Mouse (Mus musculus) fibroblast of lung, adult 2 months (primary cell): ENCODE data around the gene Rcsd1.

Experiments
- DNase-seq: peaks from one replicate; pipeline ENCODE4 v3.0.0-alpha.2; 2011; ENCODE audit warnings: low read depth

The Rcsd1 gene

DNA sequence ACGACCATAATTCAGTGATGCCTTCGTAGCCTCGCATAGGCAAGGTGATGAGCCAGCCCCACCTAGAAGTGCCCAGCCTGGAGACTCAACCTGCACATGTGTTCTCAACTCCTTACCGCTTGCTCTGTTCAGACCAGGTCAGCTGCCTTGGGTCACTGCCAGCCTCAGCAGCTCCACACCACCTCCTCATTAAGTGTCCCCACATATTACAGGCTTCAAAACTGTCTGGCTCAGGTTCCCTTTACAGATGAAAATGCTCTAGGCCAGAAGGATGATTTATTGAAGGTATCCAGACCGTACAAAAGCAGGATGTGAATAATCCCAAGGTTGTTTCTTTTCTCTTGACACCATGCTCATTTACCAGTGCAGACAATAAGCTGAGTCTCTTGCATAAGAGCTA lies 83.7 kb downstream of the Rcsd1 start:
- DNase-seq, result no peak

DNA sequence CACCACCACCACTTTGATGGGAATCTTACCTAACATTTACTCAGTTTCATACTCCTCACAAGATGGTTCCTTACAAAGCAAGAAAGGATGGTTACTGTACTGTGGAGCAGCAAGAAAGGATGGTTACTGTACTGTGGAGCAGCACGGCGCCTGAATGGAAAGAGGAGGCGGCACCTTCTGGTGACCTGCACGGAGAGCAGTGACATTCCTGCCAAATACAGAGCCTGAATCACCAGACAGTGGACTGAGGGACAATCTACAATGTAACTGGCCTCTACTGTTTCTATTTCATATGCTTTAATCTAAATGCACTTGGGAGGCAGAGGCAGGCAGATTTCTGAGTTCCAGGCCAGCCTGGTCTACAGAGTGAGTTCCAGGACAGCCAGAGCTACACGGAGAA lies 84.5 kb downstream of the Rcsd1 start:
- no peak for DNase-seq

DNA sequence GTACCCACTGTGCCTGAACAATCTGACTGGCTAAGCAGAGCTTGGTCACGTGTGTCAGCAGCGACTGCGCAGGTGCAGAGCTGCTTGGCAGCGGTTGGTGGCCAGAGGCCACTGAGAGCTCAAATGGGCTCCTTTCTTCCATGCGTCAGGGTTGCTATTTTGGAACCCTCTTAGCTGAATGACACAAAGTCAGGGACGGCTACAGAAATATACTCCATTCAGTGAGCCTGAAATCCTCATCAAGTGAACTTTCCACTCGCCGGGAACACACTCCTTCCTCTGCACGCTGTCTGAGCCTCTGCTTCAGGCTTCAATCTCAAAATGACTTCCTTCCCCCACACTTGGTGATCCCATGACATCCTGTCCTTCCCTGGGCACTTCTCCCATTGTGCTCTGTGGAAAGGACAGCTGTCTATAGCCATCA lies 91.3 kb downstream of the Rcsd1 start:
- DNase-seq, result no peak

DNA sequence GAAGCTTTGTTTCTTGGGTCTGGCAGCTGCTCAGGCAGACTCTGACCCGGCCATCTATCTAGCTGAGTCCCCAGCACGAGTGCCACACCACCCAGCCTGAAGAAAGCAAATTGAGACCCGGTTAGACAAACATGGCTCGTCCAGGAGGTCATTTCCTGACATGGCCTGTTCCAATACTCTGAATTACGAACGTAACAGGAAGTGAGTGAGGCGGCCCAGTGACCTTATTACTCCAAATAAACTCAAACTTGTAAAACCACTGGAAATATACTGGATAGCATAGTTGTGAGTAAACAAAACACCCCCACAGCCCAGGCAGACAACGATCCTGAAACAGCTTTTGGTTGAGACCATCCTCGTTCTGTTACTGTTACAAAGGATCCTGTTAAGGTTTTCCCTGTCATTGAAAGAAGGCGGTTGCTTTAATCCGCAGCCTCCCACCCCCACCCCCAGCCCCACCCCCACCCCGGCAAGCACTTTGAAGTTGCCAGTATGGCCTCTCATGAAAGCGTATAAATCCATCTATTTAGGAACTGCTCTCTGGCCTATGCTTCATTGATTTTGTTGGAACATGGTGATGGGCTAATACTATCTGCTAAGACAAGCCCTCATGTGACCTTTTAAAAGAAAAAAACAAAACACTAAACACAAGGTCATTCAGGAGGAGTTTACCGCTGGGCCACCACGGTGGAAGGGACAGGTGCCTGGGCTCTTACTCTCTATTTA lies 92.2 kb downstream of the Rcsd1 start:
- no peak for DNase-seq

DNA sequence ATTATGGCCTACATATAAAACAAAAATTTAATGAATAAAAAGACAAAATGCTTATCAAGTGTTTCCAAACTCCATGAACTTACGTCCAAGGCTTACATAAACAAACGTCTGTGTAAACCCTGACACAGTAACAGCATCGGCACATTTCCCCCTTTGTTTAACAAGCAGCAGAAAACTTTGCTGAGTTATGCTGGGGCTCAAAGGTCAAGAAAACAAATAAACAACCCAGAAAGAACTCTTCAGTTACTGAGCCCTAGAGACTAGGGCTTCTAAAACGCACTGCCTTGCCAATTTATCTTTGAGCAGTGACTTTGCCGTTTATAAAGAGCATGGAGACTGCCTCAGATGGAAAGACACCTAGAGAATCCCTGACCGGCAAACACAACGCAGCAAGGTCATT lies 92.9 kb downstream of the Rcsd1 start:
- no peak for DNase-seq

DNA sequence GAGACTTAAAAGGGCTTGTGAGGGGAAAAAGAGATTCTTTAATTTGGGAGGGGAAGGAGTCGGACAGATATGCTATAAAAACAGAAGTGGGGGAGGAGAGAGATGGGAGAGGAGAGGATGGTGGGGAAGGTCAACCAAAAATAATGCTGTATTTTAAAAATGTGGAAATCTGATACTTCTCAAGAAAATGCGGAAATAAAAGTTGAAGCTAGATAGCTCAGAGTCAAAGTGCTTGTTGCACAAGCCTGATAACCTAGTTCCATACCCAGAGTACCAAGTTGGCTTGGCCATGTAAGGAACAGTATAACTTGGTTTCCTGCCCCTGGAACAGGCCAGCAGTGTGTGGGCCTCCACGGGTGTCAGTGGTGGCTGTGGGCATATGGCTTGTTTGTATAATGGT lies 94.8 kb downstream of the Rcsd1 start:
- DNase-seq, result no peak

DNA sequence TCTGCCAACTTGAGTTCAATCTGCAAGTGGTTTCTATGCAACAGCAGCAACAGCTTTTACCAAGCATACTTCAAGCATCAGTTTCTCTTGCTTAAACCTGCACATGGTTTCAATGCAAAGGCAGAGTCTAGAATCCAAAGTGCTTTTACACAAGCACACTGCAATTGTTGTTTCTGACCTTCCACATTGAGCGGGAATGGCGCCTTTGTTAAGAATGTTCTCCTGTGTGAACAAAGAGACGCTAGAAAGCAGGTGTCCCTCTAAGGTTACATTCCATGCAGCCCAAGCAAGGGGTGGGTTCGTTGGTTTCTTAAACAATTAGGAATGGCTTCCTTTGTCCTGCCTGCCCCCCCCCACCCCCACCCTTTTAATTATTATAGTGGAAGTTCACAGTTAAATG lies 95.6 kb downstream of the Rcsd1 start:
- no peak for DNase-seq

DNA sequence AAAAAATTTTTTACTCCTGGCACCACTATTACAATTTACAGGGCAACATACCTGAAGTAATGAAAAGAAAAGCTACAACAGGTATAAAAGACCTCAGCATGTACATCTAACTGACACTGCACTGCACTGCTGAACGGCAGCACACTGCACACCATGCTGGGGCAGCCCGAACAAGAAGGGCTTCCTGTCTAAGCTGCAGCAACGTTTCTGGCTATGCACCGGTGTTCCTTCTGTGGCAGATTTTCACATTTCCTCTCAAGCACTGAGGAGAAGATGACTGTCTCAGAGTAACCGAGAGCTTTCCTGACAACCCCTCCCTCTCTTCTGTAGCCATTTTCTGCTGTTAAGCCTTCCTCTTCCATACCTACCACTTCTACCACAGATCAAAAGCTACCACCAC lies 96.8 kb downstream of the Rcsd1 start:
- DNase-seq, result no peak

DNA sequence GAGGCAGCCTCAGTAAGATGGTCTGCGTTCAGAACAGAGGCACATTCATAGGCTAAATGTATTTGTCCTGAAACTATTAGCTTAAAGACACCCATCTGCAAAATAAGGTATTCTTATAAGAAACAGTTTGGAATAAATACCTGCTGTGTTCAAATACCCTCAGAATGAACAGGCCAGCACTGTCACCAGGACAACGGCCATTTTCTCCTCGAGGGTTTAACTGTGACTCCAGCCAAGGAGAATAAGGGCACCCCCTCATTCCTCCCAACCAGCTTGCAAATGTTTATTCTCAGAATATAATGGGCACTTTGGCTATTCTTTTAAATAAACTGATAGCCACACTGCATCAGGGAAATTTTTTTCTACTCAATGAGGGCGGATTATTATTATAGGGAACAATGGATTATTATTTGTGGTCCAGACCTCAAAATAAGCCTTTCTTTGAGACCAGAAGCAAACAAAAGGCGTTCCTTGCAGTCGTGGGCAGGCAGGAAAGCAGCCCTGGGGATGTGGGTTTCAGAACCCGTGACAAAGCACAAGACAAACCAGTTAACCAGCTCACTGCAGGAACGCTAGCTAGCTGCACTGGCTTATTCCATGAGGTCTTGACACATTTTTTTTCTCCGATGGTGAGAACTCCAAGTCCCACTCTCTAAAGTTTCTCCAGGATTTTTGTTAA lies 99.1 kb downstream of the Rcsd1 start:
- peak; percentile 72 for DNase-seq

DNA sequence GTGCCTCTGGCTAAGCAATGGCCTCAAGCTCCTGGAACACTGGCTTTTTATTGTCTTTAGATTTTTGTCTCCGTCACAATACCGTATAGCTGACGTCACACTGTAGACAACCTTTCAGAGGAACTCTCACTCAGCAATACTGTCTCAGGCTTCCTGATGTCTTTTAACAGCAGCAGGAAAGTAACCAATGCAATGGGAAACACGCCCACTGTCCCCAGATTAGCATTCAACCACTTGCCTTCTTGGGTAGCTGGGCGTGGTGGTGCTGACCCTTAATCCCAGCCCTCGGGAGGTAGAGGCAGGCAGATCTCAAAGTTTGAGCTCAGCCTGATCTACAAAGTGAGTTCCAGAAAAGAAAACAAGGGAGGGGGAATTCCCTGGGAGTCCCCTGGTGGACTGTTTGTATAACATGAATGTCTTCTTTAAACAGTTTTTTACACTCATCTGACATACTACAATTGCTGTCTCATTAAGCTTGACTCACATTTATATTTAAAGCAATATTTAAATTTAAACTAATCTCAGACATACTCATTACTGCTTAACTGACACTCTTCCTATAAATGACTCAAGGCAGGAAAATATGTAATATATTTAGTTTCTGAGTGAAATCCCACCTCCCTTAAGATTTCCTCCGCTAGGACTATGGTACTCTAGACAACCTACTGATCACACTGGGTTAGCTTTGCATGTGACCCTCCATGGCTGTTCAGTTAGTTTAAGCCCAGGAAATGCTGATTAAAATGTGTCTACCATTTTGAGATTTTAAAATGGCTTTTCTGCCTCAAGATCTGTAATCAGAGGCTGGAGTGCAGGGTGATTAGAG lies 99.8 kb downstream of the Rcsd1 start:
- no peak for DNase-seq

DNA sequence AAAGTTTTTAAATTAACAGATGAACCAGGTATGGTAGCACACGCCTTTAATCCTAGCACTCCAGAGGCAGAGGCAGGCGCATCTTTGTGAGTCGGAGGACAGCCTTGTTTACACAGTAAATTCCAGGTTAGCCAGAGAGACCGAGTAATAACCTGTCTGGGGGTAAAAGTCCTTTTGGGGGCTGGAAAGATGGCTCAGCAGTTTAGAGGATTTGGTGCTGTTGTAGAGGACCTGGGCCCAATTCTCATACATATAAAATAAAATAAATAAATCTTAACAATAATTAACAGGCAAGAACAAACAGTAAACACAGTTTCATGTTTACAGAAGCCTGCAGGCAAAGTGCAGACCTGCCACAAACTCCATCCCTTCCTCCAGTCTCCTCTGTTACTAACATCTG lies 100.7 kb downstream of the Rcsd1 start:
- no peak for DNase-seq

DNA sequence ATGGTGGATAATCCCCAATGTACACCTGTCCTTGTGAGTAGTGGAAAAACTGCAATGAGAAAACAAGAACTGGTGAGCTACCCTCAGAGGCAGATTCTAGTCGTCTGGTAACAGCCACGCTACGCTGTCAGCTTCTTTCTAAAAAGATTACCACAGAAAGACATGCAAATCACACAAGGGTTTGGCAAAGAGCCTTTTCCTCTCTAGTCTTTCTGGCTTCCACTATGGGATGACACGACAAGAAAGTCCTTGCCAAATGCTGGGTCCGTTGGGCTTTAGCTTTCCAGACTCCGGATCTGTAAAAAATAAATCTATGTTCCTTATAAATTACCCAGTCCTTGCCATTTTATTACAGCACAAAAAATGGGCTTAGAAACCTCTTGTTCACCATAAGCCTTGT lies 103.8 kb downstream of the Rcsd1 start:
- DNase-seq, result no peak

DNA sequence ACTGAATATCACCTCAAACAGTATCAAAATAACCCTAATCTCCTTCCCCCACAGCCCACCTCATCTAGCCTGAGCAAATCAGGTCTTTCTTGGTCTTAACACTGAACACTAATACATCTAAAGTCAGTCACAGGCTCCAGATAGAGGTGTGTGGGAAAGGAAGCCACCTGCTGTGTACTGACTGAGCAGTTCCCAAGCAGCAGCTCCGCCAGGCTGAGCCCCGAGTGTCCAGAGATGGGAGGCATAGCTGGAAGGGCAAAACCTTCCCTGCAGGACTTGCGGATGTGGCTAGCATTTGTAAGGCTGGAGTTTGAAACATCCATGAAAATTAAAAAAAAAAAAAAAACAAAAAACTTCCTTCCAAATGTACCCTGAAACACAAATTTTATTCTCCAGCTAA lies 104.4 kb downstream of the Rcsd1 start:
- no peak for DNase-seq

DNA sequence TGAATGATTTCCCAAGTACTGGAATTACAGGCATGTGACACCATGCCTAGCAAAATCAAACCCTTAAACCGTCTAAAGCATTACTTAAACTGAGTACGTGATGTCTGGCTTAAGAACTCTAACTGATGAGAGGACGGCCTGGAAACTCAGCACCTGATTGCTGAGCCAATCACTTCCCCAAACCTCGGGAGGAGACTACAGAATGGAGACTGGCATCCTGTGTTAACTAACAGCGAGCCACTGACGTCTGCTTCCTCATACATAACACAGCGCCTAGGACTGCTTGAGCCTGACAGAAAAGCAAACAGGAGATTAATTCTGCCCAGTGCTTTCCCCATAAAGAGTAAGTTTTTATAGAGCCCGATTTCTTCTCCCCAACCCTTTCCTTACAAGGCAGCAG lies 105.4 kb downstream of the Rcsd1 start:
- no peak for DNase-seq

DNA sequence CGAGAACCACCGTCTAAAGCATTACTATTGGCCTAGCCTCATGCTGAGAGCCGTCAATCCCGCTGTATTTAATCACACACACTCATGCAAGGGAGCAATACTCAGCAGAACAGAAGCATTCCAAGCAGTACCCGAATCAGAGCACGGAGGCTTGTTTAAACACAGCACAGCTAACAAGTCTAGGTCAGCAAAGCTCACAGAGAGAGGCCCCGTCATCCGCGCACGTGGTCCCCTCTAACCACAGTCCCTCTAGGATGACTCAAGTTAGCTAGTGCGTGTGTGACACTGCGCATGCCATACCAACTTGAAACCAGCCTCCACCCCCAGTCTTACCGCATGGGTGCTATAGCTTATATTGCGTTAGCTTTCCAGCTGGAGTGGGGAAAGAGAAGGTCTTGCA lies 106.3 kb downstream of the Rcsd1 start:
- DNase-seq, result no peak

DNA sequence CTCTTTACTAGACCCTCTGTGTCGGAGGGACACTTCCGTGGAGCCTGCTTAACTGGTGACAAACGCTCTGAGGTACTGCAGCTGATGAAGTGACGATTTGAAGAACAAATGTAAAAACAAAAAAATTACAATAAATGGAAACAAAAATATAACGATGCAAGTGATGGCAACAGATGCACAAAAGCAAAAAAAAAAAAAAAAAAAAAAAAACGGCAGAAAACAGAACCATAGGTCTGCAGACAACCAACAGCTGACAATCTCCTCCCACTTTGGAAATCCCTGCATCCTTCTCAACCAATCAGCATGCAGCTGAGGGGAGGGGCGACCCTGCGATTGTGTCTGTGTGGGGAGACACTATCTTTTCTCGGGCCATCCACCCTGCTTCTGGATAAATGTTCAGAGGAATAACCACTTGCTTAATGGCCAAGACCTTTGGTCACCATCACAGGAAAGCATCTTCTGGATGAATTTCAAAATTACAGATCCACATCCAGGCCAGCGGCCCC lies 107.7 kb downstream of the Rcsd1 start:
- DNase-seq, result no peak
